Mouse (Mus musculus): ENCODE data around the gene Mink1. TPM values are rescaled to one million over a fixed set of nuclear protein-coding genes. Genes with fewer than 3 reads are reported as not detected.

Mink1 gene
- polyA plus RNA-seq, 1 experiment = 79.5 TPM

DNA sequence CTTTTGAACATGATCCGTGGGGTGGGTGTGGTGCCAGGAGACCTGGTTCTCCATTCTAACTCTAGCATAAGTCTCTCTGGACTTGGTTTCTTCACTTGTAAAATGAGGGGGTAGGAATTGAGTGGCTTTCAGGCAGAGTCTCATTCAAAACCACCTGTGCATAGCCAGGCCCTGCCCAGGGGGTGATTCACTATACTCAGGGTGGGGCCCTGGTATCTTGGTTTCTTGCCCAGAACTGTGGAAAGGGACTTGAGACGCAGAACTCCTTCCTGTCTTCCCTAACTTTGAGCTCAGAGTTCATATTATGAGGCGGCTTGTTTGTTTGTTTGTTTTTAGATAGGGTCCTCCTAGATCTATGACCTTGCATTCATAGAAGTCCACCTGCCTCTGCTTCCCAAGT, 14.5 kb downstream of the Mink1 start:
- 76% methylated on average over 3 of the region's 3 CpGs for WGBS
- peaks cover 3% of the 10 kb centered on the region for H3K4me1 ChIP-seq (ENCODE audit: control insufficient read depth, insufficient read depth, low read length)

DNA sequence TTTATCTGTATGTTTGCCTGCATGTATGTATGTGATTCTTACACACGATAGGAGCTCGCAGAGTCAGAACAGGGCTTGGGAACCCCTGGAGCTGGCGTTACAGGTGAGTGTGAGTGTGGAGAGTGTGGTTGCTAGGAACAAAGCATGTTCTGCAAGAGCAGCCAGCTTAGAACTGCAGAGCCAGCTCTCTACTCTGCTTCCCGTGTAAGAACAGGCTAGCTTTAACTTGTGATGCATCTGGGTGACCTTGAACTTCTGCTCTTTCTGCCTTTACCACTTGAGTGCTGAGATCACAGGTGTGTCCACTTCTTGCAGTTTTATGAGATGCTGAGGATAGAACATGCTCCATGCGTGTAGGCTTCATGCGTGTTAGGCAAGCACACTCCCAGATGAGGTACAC, 16.3 kb downstream of the Mink1 start:
- WGBS = 81% methylated on average over 6 of the region's 6 CpGs
- Histone ChIP-seq H3K27ac (ENCODE audit: control insufficient read depth, insufficient read depth, low read depth, low read length, poor library complexity) (no peak overlapping the region), H3K4me1 (ENCODE audit: control insufficient read depth, insufficient read depth, low read length) (peaks cover 5% of the 10 kb centered on the region), H3K4me3 (replicated peaks; ENCODE audit: control insufficient read depth, low read depth, low read length) (no peak overlapping the region)
- TF ChIP-seq POLR2A (IDR thresholded peaks at IDR 0.05; ENCODE audit: borderline replicate concordance, control insufficient read depth, low read depth, low read length) (no peak), CTCF (IDR thresholded peaks at IDR 0.05; ENCODE audit: control insufficient read depth, insufficient read depth, low read length) (no peak)

More for the DNA sequence above, 14.5 kb downstream of the Mink1 start:
- TF ChIP-seq POLR2A (IDR thresholded peaks at IDR 0.05; ENCODE audit: borderline replicate concordance, control insufficient read depth, low read depth, low read length) (no peak), CTCF (IDR thresholded peaks at IDR 0.05; ENCODE audit: control insufficient read depth, insufficient read depth, low read length) (no peak)
- Histone ChIP-seq H3K27ac (ENCODE audit: control insufficient read depth, insufficient read depth, low read depth, low read length, poor library complexity) (no peak overlapping the region), H3K4me3 (replicated peaks; ENCODE audit: control insufficient read depth, low read depth, low read length) (no peak overlapping the region)

DNA sequence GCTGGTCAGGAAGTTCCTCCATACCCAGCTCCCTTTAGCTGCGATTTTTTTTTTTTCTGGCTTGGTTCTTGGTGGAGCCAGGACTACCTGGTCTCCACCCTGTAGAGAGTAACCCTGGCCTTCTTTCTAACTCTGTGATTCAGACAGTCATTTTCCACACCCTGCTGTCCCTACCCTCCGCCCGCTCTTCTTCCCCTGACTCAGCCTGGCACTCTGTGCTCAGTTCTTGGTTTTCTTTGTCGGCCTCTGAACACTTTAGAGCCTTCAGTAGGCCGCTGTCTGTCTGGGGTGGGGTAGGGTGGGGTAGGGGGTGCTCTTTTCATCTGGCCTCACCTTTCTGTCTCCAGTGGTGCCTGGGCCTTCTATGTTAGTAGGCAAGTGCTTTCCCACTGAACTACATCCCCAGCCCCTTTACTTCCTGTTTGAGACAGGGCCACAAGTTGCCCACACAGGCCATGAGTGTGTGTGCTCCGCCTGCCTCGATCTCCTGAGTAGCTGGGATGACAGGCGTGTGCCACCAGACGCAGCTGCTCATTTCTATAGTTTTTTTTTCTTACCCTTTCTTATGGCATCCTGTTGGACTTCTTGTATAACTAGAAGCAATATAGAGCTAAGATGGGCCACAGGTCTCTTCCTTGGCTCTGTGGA, 17.2 kb downstream of the Mink1 start:
- H3K4me3 ChIP-seq (replicated peaks; ENCODE audit: control insufficient read depth, low read depth, low read length) = no peak overlapping the region
- no peak overlapping the region for H3K27ac ChIP-seq (ENCODE audit: control insufficient read depth, insufficient read depth, low read depth, low read length, poor library complexity)
- 43% methylated on average over 9 of the region's 9 CpGs for WGBS
- peaks cover 5% of the 10 kb centered on the region for H3K4me1 ChIP-seq (ENCODE audit: control insufficient read depth, insufficient read depth, low read length)
- TF ChIP-seq CTCF (IDR thresholded peaks at IDR 0.05; ENCODE audit: control insufficient read depth, insufficient read depth, low read length) (no peak), POLR2A (IDR thresholded peaks at IDR 0.05; ENCODE audit: borderline replicate concordance, control insufficient read depth, low read depth, low read length) (no peak)

DNA sequence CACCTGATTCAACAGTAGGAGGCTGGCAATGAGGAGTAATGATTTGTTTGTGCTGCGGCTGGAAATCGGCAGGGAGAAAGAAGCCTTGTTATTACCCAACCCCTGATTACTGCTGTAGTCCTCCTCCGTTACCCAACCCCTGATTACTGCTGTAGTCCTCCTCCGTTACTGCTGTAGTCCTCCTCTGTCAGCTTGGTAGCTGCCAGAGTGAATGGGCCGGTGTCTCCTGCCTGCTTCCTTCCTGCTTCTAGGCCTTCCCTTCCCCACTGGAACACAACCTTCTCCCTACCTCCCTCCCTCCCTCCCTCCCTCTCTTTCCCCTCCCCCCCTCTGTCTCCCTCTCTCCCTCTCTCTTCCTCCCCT, 17.7 kb downstream of the Mink1 start:
- H3K4me1 ChIP-seq (ENCODE audit: control insufficient read depth, insufficient read depth, low read length) = peaks cover 5% of the 10 kb centered on the region
- TF ChIP-seq POLR2A (IDR thresholded peaks at IDR 0.05; ENCODE audit: borderline replicate concordance, control insufficient read depth, low read depth, low read length) (no peak), CTCF (IDR thresholded peaks at IDR 0.05; ENCODE audit: control insufficient read depth, insufficient read depth, low read length) (no peak)
- 0 out of 2 replicates have a peak overlapping the region, but pooled peaks have one; percentile 15 for H3K27ac ChIP-seq (ENCODE audit: control insufficient read depth, insufficient read depth, low read depth, low read length, poor library complexity)
- WGBS = 25% methylated on average over 5 of the region's 5 CpGs
- H3K4me3 ChIP-seq (replicated peaks; ENCODE audit: control insufficient read depth, low read depth, low read length) = no peak overlapping the region

DNA sequence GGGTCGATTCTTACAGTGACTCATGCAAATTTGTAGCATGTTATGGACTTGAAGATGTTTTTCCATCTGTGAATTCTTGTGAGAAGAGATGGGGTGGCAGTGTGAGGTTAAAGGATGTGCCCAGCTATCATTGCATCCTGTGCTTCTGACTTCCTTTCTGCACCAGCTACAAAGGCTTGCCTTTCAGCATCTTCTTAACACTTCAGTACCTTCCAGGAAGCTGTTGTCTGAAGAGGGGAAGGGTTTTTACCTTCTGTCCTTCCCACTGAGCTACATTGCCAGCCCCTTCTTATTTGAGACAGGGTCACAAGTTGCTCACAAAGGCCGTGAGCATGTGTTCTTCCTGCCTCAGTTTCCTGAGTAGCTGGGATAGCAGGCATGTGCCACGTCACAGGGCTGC, 18.2 kb downstream of the Mink1 start:
- peaks cover 5% of the 10 kb centered on the region for H3K4me1 ChIP-seq (ENCODE audit: control insufficient read depth, insufficient read depth, low read length)
- 37% methylated on average over 3 of the region's 3 CpGs for WGBS
- TF ChIP-seq CTCF (IDR thresholded peaks at IDR 0.05; ENCODE audit: control insufficient read depth, insufficient read depth, low read length) (no peak), POLR2A (IDR thresholded peaks at IDR 0.05; ENCODE audit: borderline replicate concordance, control insufficient read depth, low read depth, low read length) (no peak)
- no peak overlapping the region for H3K4me3 ChIP-seq (replicated peaks; ENCODE audit: control insufficient read depth, low read depth, low read length)
- peak overlapping the region; percentile 31; the same call in 1 of the 2 replicates for H3K27ac ChIP-seq (ENCODE audit: control insufficient read depth, insufficient read depth, low read depth, low read length, poor library complexity)

DNA sequence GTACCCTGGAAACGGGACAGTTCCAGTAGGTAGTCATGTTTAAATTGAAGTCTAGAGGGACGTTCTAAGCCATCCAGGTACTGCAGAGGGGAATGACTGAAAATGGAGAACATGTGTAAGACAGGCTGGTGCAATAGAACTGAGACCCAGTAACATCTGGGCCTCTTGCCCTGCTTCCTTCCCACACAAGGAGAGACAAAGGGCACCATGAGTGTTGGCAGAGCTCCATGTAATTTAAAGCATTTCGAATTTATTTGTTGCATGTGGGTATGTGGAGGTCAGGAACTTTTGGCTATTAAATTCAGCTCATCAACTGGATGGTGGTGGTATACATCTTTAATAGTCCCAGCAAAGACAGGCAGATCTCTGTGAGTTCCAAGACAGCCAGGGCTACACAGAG, 19.5 kb downstream of the Mink1 start:
- TF ChIP-seq POLR2A (IDR thresholded peaks at IDR 0.05; ENCODE audit: borderline replicate concordance, control insufficient read depth, low read depth, low read length) (no peak), CTCF (IDR thresholded peaks at IDR 0.05; ENCODE audit: control insufficient read depth, insufficient read depth, low read length) (no peak)
- WGBS = 26% methylated on average over 3 of the region's 3 CpGs
- Histone ChIP-seq H3K27ac (ENCODE audit: control insufficient read depth, insufficient read depth, low read depth, low read length, poor library complexity) (no peak overlapping the region), H3K4me3 (replicated peaks; ENCODE audit: control insufficient read depth, low read depth, low read length) (no peak overlapping the region), H3K4me1 (ENCODE audit: control insufficient read depth, insufficient read depth, low read length) (peaks cover 8% of the 10 kb centered on the region)

DNA sequence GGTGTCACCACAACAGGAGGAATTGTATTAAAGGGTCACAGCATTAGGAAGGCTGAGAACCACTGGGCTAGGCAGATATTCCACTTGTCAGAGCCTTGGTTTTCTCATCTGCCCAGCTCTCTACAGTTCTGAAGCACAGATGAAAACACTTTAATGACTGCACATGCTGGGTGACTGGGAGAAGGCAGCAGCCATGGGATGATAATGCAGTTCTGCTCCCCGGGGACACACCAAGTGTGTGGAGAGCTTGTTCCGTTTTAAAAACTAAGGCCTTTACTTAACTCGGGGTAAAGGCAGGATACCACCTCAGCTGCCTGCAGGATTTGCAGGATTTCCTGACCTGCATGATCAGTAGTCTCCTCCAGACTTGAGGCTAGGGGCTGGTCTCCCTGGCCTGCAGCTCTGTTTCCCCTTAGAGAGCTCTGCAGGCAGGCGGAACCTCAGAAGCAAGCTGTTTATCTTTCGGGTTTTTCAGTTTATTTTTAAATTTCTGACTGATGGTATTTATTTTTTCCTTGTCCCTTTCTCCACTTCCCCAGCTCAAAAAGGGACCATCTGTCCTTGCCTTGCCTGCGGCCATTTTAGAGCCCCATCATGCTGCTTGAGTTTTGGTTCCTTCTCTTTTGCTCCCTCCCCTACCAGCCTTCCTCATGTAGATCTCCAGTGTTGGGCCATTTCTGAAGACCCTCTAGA, 20.5 kb downstream of the Mink1 start:
- H3K4me3 ChIP-seq (replicated peaks; ENCODE audit: control insufficient read depth, low read depth, low read length) = no peak overlapping the region
- no peak overlapping the region for H3K27ac ChIP-seq (ENCODE audit: control insufficient read depth, insufficient read depth, low read depth, low read length, poor library complexity)
- peaks cover 12% of the 10 kb centered on the region for H3K4me1 ChIP-seq (ENCODE audit: control insufficient read depth, insufficient read depth, low read length)

DNA sequence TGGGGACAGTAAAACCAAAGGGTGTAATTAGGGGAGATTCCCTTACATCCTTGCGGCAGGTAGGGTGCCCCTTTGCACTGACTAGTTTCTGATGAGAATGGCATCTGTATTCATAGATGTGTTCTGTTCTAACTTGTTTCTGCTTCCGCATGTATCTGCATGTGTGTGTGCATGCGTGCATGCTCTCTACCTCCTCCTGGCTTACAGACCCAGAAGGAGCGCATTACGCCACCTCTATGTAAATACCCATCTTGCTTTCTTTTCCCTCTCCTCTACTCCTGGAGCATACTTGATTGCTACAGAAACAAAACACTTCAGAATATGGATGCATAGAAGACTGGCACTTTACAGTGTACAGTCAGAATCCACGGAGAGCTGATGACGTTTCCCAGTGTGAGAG, 21.1 kb downstream of the Mink1 start:
- Histone ChIP-seq H3K27ac (ENCODE audit: control insufficient read depth, insufficient read depth, low read depth, low read length, poor library complexity) (no peak overlapping the region), H3K4me1 (ENCODE audit: control insufficient read depth, insufficient read depth, low read length) (peaks cover 13% of the 10 kb centered on the region), H3K4me3 (replicated peaks; ENCODE audit: control insufficient read depth, low read depth, low read length) (no peak overlapping the region)
- WGBS = 89% methylated on average over 7 of the region's 7 CpGs
- TF ChIP-seq CTCF (IDR thresholded peaks at IDR 0.05; ENCODE audit: control insufficient read depth, insufficient read depth, low read length) (no peak), POLR2A (IDR thresholded peaks at IDR 0.05; ENCODE audit: borderline replicate concordance, control insufficient read depth, low read depth, low read length) (no peak)

More for the DNA sequence above, 20.5 kb downstream of the Mink1 start:
- TF ChIP-seq CTCF (IDR thresholded peaks at IDR 0.05; ENCODE audit: control insufficient read depth, insufficient read depth, low read length) = no peak
- no peak for TF ChIP-seq POLR2A (IDR thresholded peaks at IDR 0.05; ENCODE audit: borderline replicate concordance, control insufficient read depth, low read depth, low read length)
- 16% methylated on average over 6 of the region's 6 CpGs for WGBS

Data from bone marrow, adult 2 months (tissue).